Mouse (Mus musculus): ENCODE results near the gene Kcnip3.

Kcnip3 gene

GRCm38 (mm10) chr2:127470183-127470582, 51.7 kb downstream of the Kcnip3 start:
- DNase-seq (ENCODE audit: low spot score): no peak

DNA sequence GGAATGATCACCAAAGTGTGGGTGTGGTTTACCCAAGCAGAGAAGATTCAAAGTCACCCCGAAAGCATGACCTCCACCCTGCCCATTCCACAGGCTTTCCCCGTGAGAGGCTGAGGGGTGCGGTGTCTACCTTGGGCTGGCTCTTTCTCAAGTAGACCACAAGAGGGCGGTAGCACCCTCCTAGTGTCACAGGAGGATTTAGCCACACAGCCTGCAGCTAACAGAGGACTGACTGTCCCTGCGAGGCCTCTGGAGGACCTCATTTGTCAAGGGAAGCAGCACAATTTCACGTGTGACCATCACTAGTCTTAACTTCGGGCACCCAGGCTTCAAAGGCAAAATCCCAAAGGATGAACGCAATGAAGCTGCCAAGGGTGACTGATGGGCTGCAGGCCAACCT, 59.6 kb downstream of the Kcnip3 start:
- DNase-seq (ENCODE audit: low spot score): peak; percentile 8

GRCm38 (mm10) chr2:127461351-127461750, 60.5 kb downstream of the Kcnip3 start:
- DNase-seq (ENCODE audit: low spot score): no peak

- no peak for DNase-seq (ENCODE audit: low spot score)
These were observed 62.6 kb downstream of the Kcnip3 start for GRCm38 (mm10) chr2:127459341-127459740.

- peak; percentile 39 for DNase-seq (ENCODE audit: low spot score)
These were observed 68.1 kb downstream of the Kcnip3 start for GRCm38 (mm10) chr2:127453764-127454163.

GRCm38 (mm10) chr2:127453141-127453540, 68.8 kb downstream of the Kcnip3 start:
- DNase-seq (ENCODE audit: low spot score): no peak

DNA sequence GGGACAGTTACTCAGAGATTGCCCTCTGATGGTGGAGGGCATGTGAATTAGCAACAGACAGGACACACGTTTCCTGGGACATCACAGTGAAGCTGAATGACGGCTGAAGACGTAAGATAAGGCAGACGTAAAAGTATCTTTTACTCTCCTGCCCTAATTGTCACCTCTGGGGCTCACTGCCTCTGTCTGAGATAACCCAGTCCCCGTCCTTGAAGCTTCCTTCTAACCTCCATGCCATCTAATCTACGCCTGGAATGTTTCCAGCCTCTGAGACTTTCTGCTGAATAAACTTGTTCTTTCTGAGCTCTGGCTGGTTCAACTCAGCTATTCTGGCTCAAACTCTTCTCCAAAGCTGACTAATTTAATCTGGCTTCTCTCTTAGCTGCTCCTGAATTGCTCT, 70.1 kb downstream of the Kcnip3 start:
- no peak for DNase-seq (ENCODE audit: low spot score)

GRCm38 (mm10) chr2:127449691-127450090, 72.2 kb downstream of the Kcnip3 start:
- DNase-seq (ENCODE audit: low spot score): no peak

DNA sequence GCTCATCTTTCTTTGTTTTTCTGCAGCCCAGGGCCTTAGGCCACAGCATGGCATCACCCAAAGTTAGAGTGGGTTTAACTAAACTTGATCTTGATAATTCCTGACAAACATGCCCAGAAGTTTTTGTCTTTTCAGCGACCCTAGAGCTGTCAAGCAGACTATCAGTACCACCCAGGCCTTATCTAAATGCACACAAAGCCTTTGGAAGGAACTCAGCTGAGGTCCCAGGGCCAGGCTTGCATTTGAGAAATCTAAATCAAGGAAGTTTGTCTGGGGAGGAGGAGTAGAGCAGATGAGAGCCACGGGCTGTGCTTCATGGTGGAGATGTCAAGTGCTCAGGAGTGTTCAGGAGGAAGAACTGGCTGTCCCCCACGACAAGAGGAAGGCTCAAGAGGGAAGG, 75.0 kb downstream of the Kcnip3 start:
- DNase-seq (ENCODE audit: low spot score): no peak

- DNase-seq (ENCODE audit: low spot score): peak; percentile 92
These were observed 77.7 kb downstream of the Kcnip3 start, which contains the start of gene Fahd2a for GRCm38 (mm10) chr2:127444055-127444789. Fahd2a (minus strand) TSS chr2:127444565.

DNA sequence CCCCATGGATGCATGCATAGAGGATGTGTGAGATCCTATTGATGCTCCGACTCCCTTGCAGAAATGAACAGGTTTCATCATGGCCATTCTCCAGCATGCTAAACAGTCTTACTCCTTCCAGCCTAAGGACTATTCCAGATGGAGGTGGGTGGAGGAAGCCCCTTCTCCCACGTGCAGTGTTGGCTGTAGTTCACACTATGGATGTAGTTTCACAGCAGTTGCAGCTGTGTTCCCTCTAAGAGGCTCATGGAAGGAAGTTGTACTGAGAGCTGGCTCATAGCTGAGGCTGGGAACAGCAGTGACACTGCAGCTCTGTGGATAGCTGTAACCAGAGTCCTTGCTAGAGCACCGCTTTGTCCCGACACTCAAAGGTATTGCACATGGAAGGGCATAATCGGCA, 84.2 kb downstream of the Kcnip3 start:
- DNase-seq (ENCODE audit: low spot score): no peak

DNA sequence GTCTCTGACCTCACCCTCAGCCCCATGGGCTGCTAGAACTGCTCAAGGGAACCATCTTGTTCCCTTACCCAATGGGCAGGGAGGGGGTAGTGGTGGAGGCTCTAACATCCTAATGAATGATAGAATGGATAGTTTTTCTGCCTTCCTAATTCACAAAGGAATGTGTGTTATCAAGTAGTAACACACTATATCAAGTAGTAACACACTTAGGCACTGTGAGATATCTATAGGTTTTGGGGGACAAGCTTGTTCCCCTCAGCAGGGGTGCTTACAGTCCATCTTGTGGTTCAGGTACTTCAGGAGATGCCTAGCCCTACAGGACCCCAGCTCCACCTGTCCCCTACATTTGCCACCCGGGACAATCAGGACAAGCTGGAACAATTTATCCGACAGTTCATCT, 86.3 kb downstream of the Kcnip3 start:
- no peak for DNase-seq (ENCODE audit: low spot score)

DNA sequence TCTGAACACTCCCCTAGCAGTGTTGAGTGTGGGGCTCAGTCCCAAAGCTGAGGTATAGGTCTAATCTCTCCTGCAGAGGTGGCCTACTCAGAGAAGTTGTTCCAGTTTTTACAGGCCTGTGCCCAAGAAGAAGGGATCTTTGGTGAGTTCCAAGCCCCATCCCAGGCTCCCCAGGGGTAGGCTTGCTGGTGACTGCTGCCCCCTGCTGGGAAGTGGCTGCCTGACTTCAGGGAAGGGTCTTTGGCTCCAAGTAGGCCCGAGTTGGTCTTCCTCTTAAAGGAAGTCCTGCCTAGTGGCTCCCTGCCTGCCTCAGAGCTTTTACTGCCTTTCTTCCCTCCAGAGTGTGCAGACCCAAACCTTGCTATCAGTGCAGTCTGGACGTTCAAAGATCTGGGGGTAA, 86.8 kb downstream of the Kcnip3 start:
- peak; percentile 16 for DNase-seq (ENCODE audit: low spot score)

DNA sequence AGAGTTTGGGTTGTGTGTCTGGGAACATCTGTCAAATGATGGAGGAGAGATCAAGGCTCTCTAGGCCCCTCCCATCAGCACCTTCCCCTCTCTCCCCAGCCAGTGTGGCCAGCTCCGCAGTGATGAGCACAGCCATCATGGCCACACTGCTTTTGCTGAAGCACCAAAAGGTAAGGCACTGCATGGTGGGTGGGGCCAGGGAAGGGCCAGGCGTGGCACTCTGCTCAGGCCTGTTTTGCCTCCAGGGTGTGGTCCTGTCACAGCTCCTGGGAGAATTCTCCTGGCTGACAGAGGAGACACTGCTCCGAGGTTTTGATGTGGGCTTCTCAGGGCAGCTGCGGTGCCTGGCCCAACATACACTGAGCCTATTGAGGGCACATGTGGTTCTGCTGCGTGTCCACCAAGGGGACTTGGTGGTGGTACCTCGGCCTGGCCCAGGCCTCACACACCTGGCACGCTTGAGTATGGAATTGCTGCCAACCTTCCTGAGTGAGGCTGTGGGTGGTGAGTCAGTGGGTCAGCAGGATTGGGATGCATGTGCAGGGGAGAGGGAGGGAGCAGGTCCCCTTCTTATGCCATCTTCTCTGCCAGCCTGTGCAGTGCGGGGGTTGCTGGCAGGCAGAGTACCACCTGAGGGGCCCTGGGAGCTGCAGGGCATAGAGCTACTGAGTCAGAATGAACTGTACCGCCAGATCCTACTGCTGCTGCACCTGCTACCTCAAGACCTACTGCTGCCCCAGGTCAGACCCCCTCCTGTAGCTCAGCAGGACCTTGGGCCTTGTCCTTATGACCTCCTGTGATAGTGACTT, 88.2 kb downstream of the Kcnip3 start:
- DNase-seq (ENCODE audit: low spot score): no peak

DNA sequence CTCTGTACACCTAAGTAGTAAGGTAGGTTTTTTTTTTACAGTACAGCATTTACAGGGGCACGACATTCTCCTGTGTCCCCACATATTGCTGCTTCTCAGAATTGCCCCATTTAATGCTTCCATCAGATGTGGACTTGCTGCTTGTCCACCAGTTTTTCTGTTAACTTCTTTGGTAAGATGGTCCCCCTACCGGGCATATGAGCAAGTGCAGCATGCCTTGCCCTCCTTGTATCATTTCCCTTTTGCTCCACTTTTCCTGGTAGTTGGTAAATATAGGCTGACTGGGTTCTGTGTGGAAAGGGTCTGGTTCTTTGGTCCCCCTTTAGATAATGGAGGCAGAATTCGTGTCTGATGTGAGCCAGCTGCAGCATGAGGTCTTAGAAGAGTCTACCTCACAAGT, 91.7 kb downstream of the Kcnip3 start:
- DNase-seq (ENCODE audit: low spot score): no peak

GRCm38 (mm10) chr2:127424977-127425376, 96.9 kb downstream of the Kcnip3 start, which contains the start of gene Gpat2:
Gpat2 (plus strand) TSS chr2:127425199.
- DNase-seq (ENCODE audit: low spot score): no peak

DNA sequence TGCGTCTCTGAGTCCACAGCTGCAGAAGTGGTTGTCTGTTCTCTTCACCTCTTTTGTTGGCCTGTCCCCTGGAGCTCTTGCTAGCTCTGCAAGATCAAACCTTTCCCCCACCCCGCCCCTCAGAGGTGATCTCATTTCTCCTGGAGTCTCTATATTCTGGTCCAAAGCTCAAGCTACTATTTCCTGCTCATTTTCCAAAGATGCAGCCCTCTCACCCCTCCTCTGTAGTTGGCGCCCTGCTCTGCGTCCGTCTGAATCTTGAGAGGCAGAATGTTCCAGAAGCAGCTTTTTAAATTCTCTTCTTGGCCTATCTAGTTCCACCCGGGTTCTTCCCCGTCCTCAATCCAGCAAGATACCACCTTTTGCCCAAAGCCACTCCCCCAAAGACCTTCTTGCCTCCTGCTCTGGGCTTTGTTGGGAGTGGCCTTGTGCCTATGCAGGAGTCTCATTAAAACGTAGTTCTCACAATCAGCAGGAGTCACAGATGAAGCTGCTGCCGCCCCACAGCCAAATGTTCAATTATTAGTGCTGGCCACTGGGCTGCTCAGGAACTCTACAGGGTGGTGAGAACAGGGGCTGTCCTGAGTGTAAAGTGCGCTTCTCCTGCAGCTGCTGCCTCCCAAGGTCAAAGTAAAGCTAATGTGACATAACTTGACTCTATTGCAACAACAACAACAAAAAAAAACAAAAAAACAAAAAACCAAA, 103.5 kb downstream of the Kcnip3 start:
- DNase-seq (ENCODE audit: low spot score): no peak

- DNase-seq (ENCODE audit: low spot score): no peak
These were observed 105.2 kb downstream of the Kcnip3 start for GRCm38 (mm10) chr2:127416706-127417105.

GRCm38 (mm10) chr2:127415806-127416205, 106.1 kb downstream of the Kcnip3 start:
- DNase-seq (ENCODE audit: low spot score): no peak

DNA sequence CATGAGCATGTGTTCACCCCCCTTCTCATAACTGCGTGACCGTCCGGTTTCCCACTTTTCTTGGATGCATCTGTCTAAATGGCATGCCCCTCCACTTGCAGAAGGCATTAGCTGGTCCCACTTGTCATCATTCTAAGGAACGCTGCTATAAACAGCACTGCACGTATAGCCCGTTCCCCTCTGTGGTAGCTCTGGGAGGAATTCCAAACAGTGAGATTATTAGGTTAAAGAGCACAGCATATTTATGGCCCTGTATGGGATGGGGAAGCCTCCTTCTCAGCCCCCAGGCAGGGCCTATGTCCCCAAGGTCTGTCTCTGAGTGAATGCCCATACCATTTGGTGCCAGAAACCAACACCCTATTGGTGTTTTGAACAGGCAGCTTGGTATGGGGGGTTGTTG, 110.8 kb downstream of the Kcnip3 start:
- DNase-seq (ENCODE audit: low spot score): no peak
